Comparison of ENCODE assay signal across 15 mouse cellular contexts in the genomic region with DNA sequence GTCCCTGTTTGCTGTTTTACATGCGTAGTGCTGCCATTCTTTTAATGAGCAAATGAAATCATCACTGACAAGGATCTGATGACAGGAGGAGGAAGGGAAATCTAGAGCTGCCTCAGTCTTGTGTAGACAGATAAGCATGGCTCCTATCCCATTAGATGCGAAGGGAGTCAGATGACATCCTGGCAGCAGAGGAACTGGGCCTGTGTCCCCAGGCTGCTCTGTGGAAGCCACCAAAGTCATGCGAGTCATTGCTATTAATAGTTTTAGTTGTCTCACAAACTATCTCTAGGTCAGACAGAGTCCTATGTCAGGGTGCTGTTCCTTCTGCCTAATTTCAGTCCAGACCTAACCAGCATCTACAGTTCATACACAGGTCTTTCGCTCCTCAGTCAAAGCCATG.
DNase-seq lines count a peak whose midpoint lies in the region.
"Had no signal": no experiment of that assay in that cellular context is flagged by ENCODE, and none has a peak within 500 bp of the region (broad histone marks: within the 10 kb centered on the region; RNA-seq: fewer than 3 reads in every experiment).

No protein-coding gene starts in this region.

- WGBS in midbrain, embryonic 10.5 days: 93% methylated on average over 4 of the region's 4 CpGs

- H3K4me1 ChIP-seq in midbrain, embryonic 10.5 days: peaks cover 5% of the 10 kb centered on the region; the same call in 1 of the 2 replicates
- H3K4me1 ChIP-seq: forebrain, embryonic 13.5 days; intestine, embryonic 15.5 days had no signal

- peaks cover 10% of the 10 kb centered on the region; the same call in 1 of the 2 replicates for H3K27me3 ChIP-seq in midbrain, embryonic 10.5 days (ENCODE audit: low read depth, poor library complexity, severe bottlenecking)
- H3K27me3 ChIP-seq: embryonic facial prominence, embryonic 15.5 days; forebrain, embryonic 13.5 days; intestine, embryonic 15.5 days had no signal

- no peak overlapping the region for H3K27ac ChIP-seq in midbrain, embryonic 10.5 days (replicated peaks)
- H3K27ac ChIP-seq: embryonic facial prominence, embryonic 15.5 days; forebrain, embryonic 13.5 days; intestine, embryonic 15.5 days had no signal

- intact Hi-C loops in gastrocnemius, postnatal 14 days (cut with DNase I; ENCODE audit: low total_unique reads): no loop called here

- no peaks in the 10 kb centered on the region for H3K36me3 ChIP-seq in midbrain, embryonic 10.5 days
- H3K36me3 ChIP-seq: embryonic facial prominence, embryonic 15.5 days; intestine, embryonic 15.5 days had no signal

- no peaks in the 10 kb centered on the region; the same call in 1 of the 2 replicates for H3K9me3 ChIP-seq in midbrain, embryonic 10.5 days (replicated peaks)
- H3K9me3 ChIP-seq: embryonic facial prominence, embryonic 15.5 days; forebrain, embryonic 13.5 days; intestine, embryonic 15.5 days had no signal

- DNase-seq in adrenal gland, adult 2 months: peak; percentile 23
- DNase-seq in adrenal gland, adult 18-20 months (ENCODE audit: low spot score in 2 of 2): no peak
- DNase-seq in layer of hippocampus, adult 11-12 months (ENCODE audit: low spot score): peak; percentile 33
- no peak for DNase-seq in layer of hippocampus, postnatal 36 days
- peak; percentile 62 for DNase-seq in gastrocnemius, postnatal 14 days
- peak; percentile 63 for DNase-seq in heart, postnatal 4 days
- no peak for DNase-seq in left cerebral cortex, adult 11 months (ENCODE audit: low spot score)
- DNase-seq in midbrain, embryonic 10.5 days (ENCODE audit: low spot score): no peak
- DNase-seq: adrenal gland, postnatal 36 days; cerebellum, adult 11 months; left cerebral cortex, postnatal 4 days; midbrain, embryonic 14.5 days had no signal

- H3K4me3 ChIP-seq in midbrain, embryonic 10.5 days: no peak overlapping the region
- H3K4me3 ChIP-seq: embryonic facial prominence, embryonic 15.5 days; forebrain, embryonic 13.5 days; intestine, embryonic 15.5 days had no signal

Comparison
In these comparisons a context has a peak if more than half of its experiments do, and no peak if none do; other contexts are left out.
1. DNase-seq: peak in adrenal gland, adult 2 months (single experiment), layer of hippocampus, adult 11-12 months (single experiment), gastrocnemius, postnatal 14 days (single experiment) and heart, postnatal 4 days (single experiment); none in adrenal gland, adult 18-20 months (0 of 2), layer of hippocampus, postnatal 36 days (0 of 2), left cerebral cortex, adult 11 months (single experiment) and midbrain, embryonic 10.5 days (single experiment).